Mouse (Mus musculus) heart, adult 9 months (tissue): ENCODE data around the gene Hist1h3a.

Experiments used
- DNase-seq, 2 experiments: peaks; one replicate each; pipeline ENCODE4 v3.0.0; 2022; ENCODE audit warnings: low spot score in 2 of 2

Gene Hist1h3a

GRCm38 (mm10) chr13:23759251-23759771, 2.9 kb downstream of the Hist1h3a start:
- no peak for DNase-seq

- no peak for DNase-seq
Observed at GRCm38 (mm10) chr13:23757921-23758320, 4.3 kb downstream of the Hist1h3a start.

DNA sequence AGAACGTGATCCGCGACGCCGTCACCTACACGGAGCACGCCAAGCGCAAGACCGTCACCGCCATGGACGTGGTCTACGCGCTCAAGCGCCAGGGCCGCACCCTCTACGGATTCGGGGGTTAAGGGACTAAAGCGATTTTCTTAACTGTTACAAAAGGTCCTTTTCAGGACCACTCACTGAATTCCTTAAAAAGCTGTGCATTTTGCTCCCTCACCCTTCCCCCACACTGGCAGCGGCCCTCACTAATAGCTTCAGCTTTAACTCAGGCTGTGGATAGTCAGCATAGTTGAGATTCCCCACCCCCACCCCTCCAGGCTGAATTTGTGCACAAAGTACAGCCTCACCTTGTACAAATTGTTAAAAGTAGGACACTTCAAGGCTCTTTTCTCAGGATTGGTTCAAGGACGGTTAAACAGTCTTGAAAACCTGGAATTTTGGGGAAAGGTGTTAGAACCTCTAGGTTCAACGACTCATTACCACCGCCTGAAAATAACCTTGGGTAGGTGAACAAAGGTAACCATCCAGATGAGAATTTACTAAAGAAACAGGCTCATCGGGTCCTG, 4.9 kb downstream of the Hist1h3a start:
- DNase-seq: no peak

DNA sequence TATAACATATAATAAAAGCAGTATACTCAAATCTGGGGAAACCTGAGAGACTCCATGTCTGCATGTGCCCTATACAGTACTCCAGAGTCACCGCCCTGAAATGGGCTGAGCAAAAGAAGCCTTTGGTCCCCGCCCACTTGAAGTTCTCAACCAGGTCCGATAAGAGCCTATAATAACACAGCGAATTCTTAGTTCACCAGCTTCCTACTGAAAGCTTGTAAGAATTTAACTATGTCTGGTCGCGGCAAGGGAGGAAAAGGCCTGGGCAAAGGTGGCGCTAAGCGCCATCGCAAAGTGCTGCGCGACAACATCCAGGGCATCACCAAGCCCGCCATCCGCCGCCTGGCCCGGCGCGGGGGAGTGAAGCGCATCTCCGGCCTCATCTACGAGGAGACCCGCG, 5.4 kb downstream of the Hist1h3a start, which contains the start of gene Hist1h4b:
Hist1h4b (plus strand) TSS at position 224 of the 400 bp plus-strand sequence.
- DNase-seq: peak; percentile 83 to 86

DNA sequence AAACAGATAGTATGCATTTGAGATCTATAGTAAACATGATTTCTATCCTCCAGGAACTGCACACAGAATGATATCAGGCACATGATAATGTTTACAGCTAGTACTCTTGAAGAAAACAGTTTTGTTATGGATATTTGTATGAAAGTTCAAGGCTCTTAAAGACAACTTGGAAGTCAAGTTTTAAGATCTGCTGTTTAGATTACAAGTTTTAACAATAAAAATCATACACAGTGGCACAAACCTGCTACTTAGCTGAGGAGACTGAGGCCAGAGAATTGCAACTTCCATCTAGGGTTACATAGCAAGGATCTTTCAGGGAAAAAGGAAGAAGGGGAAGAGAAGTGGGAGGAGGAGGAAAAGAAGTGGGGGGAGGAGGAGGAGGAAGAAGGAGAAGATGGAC, 7.2 kb downstream of the Hist1h3a start:
- no peak for DNase-seq

- no peak for DNase-seq
Observed at GRCm38 (mm10) chr13:23753314-23754078, 8.7 kb downstream of the Hist1h3a start.

DNA sequence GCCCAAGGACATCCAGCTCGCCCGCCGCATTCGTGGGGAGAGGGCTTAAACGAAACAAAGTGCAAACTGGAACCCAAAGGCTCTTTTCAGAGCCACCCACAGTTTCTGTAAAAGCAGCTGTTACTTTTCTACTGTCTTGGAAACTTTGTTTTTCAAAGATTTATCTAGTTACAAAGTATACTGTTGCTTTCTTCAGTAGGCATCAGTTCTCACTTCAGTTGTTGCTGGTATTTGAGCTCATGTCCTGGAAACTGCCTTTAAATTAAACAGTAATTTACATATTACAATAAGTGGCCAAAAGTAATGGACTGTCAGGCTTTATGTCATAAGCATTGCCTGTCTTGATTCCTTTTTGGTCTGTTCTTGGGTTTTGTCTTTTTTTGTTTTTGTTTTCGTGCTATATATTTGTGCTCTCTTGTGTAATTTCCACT, 9.4 kb downstream of the Hist1h3a start:
- DNase-seq: no peak

DNA sequence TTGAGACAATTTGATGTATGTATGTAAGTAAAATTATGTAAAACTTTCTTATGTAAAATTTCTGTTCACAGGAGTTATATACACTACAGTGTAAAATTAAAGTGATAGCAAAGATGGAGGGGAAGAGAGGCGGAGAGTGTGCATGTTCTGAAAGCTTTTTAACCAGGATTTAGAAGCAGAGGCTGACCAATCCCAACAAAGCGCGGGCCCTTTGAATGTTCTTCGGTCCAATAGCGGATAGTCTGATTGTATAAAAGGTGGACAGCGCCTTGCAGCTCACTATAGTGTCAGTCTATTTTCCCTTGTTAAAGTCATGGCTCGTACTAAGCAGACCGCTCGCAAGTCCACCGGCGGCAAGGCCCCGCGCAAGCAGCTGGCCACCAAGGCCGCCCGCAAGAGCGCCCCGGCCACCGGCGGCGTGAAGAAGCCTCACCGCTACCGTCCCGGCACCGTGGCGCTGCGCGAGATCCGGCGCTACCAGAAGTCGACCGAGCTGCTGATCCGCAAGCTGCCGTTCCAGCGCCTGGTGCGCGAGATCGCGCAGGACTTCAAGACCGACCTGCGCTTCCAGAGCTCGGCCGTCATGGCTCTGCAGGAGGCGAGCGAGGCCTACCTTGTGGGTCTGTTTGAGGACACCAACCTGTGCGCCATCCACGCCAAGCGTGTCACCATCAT, 10.0 kb downstream of the Hist1h3a start, which contains the start of gene Hist1h3b:
Hist1h3b (plus strand) TSS at position 201 of the 675 bp plus-strand sequence.
- DNase-seq: peak; percentile 49 to 73

GRCm38 (mm10) chr13:23751478-23751956, 10.7 kb downstream of the Hist1h3a start:
- no peak for DNase-seq

GRCm38 (mm10) chr13:23750839-23751477, 11.2 kb downstream of the Hist1h3a start, which contains the start of gene Hist1h2ab:
Gene Hist1h2ab, plus strand, starts transcription at chr13:23751126.
- DNase-seq: peak in 1 of 2 experiments; percentile 51

DNA sequence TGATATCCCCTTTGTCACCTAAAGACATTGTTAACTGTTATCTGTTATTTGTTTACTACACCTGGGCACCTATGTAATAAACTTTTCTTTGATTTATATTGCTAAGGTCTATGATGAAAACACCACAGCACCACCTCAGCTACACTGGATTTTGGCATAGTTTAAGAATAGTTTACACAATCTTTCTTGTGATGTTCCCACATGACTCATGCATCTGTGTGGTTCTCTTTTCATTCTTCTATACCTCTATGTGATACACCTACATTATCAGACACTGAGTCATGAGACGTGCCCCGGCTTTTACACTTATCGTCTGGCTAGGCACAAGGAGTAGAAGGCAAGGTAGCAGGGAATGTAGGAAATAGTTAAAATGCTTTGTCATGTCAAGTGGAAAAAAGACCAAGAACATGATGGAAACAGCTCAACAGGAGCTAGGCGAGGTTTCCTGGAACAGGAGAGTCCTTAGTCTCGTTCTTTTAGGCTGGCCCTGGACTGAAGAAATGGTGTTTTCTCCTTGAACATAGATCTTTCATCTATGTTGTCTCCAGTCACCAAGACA, 12.5 kb downstream of the Hist1h3a start:
- no peak for DNase-seq

GRCm38 (mm10) chr13:23747892-23748288, 14.3 kb downstream of the Hist1h3a start:
- DNase-seq: no peak

DNA sequence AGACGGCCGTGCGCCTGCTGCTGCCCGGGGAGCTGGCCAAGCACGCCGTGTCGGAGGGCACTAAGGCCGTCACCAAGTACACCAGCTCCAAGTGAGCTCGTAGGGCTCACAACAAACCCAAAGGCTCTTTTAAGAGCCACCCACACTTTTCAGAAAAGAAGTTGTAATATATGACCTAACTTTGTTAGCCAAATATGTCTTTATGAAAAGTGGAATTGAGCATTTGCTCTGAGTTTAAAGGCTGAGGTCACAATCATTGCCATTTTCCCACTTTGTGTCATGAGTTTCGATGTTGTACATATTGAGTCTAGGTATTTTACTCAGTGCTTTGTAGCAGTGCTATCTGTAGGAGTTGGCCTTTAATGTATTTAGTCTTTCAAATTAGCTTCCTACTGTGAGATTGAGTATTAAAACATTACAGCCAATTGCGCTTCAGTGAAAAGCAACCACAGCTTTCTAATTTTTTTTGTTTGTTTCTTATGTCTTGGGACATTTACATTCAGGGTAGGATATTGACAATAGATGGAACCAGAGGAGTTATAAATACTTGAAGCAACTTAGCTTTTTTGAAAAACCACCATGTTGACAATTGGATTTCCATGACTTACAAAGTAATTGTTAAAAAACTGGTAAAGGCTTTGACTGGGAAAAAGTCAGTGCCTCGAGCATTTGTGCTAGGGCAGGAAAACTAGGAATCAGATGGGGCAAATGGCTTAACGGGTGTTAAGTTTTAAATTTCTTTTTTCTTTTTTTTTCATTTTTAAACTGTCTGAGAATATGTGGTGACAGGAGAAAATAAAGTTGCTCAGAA, 14.9 kb downstream of the Hist1h3a start:
- DNase-seq: no peak

DNA sequence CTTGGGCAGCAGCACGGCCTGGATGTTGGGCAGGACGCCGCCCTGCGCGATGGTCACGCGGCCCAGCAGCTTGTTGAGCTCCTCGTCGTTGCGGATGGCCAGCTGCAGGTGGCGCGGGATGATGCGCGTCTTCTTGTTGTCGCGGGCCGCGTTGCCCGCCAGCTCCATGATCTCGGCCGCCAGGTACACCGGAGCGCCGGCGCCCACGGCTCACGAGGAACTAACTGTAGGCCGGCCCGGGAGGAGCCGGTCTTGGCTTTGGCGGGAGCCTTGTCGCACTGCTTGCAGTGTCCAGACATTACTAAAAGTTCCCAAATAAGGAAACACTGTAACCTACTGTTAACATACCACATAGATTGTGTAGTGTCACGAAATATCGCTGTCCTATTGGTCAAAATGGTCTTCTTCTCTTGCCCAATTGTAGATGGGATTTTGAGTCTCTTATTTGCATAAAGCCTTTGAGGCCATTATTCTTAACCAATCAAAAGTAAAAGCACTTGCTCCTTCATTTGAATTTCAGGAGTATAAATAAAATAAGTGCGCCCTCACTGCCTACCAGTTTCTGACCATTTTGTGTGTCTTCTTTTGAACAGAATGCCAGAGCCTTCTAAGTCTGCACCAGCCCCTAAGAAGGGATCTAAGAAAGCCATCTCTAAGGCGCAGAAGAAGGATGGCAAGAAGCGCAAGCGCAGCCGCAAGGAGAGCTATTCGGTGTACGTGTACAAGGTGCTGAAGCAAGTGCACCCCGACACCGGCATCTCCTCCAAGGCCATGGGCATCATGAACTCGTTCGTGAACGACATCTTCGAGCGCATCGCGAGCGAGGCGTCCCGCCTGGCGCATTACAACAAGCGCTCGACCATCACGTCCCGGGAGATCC, 15.7 kb downstream of the Hist1h3a start, which contains the start of gene Hist1h2bb:
Hist1h2bb (plus strand) TSS at position 534 of the 880 bp plus-strand sequence.
- peak; percentile 88 to 95 for DNase-seq

GRCm38 (mm10) chr13:23745381-23746161, 16.6 kb downstream of the Hist1h3a start, which contains the start of gene Hist1h3c:
Gene Hist1h3c, minus strand, starts transcription at chr13:23745602.
- peak; percentile 75 to 83 for DNase-seq

DNA sequence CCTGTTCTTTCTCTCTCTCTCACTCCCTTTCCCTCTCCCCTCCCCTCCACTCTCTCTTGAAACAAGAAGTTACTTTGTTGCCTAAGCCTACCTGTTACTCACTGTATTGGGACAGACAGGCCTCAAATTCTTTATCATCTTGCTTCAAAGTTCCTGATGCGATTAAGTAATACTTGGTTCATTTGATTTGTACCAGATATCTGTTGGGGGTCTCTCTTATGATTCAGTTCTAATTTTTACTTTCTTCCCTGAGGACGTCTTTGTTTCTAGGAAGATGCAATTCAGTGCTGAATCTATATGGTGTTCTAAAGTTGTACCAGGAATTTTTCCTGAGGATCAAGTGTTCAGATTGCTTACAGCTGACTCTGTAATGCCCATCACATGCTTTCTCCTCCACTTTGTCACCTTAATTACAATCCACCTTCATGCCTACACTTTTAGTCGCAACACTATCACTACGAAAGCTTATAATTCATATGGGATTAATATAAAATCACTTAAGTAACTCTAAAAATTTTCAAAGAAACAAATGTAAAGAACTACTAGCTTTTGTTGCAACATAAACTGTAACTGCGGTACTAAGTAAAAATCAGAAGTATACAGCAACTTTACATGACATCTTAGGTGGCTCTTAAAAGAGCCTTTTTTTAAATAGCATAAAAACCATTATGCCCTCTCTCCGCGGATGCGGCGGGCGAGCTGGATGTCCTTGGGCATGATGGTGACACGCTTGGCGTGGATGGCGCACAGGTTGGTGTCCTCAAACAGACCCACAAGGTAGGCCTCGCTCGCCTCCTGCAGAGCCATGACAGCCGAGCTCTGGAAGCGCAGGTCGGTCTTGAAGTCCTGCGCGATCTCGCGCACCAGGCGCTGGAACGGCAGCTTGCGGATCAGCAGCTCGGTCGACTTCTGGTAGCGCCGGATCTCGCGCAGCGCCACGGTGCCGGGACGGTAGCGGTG, 17.5 kb downstream of the Hist1h3a start:
- DNase-seq: no peak

DNA sequence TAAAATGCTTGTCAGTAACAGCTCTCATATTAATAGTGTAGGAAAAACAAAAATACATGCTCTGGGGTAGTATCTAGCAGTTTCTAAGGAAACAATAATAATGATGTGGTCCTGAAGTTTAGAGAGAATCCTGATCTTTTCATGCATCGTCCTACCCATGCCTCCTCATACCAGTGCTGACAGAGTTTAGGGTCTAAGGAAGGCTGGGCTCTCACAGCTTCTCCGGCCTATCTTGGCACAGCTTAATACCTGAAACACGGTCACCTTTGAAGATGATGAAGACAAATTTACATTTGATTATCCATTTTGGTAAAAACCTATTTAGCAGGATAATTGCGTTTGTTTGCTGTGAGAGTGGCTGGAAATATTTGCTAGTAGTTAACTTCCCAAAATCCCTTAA, 18.2 kb downstream of the Hist1h3a start:
- DNase-seq: no peak
